Mouse (Mus musculus): ENCODE measurements around the gene Gm49403.
"Not testable (repeated sequence)": the region's sequence is repeated elsewhere in the genome, so short reads cannot be mapped to it uniquely, and the experiment has no call there.

Gene Gm49403

GRCm38 (mm10) chr19:8883616-8884015, at the start of gene Gm49403, which contains the start of gene Lbhd1:
Gene Gm49403, plus strand, starts transcription at chr19:8883930.
Gene Lbhd1, plus strand, starts transcription at chr19:8883732.
- DNase-seq (ENCODE audit: low spot score in 2 of 2) = no peak

- not testable (repeated sequence) for DNase-seq (ENCODE audit: low spot score in 2 of 2)
Measured at GRCm38 (mm10) chr19:8836327-8836726, 47.4 kb upstream of the Gm49403 start.

DNA sequence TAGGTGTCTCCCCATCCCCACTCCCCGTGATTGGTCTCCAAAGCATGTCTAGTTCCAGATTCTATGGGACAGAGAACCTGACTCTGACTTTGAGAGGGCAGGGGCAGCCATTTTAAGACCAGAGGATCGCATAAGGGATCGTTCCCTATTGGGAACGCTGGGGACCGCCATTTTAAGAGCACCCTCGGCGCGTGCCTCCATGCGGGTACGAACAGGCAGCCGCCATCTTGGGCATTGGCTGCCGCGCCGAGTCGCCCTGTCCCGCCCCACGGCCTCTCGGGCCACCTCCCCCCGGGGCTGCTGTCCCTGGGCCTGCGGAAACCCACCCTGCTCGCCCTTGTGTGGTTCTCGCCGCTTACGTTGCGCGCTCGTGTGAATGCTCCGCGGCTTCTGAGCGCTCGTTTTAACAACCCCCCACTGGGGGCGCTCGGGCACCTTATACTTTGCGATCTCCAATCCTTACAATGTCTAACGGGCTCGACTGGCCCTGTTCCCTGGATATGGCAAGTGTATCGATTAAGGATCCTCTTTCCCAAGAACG, 46.4 kb upstream of the Gm49403 start, which contains the start of gene Bscl2:
Bscl2 (plus strand) TSS at position 217 of the 541 bp plus-strand sequence.
- DNase-seq (ENCODE audit: low spot score in 2 of 2) = peak; percentile 80 to 82

GRCm38 (mm10) chr19:8838041-8838730, 45.5 kb upstream of the Gm49403 start:
- DNase-seq (ENCODE audit: low spot score in 2 of 2) = no peak

DNA sequence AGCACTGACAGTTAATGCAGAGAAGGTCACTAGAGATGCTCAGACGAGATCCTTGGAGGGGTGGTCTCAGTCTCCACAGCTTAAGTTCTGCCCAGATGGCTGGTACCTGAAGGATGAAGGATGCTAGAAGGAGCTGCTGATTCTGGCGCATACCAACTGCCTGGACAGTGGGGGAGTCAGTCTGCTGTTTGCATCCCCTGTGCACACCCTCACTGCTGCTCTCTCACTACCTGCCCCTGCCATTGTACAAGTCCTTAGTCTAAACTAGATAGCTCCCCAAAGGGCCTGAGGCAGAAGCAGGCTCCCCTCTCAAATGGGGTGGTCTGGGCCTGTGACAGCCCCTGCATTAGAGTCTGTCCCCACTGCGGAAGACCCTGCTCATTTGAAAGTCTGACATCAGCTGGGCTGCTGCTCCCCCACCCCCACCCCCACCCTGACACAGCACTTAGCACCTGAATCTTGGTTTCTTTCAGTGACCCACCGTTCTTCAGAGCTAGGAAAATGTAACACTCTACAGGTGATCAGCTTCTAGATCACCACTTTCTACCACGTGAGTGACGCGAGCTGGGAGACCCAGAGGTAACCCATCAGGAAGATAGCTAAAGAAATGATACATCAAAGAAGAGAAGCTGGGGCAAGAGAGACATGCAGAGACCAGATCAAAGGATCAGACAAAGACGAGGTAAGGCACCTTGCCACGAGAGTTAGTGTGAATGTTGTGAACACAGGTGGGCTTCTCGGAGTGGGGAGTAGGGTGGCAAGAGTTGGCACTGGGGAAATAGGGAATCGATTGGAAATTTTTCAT, 44.4 kb upstream of the Gm49403 start, which contains the start of gene Gng3:
Gng3 (minus strand) TSS at position 92 of the 805 bp plus-strand sequence.
- no peak for DNase-seq (ENCODE audit: low spot score in 2 of 2)

- DNase-seq (ENCODE audit: low spot score in 2 of 2) = peak; percentile 65 to 84
Measured at GRCm38 (mm10) chr19:8839908-8840791, 43.6 kb upstream of the Gm49403 start.

GRCm38 (mm10) chr19:8841012-8841411, 42.7 kb upstream of the Gm49403 start:
- no peak for DNase-seq (ENCODE audit: low spot score in 2 of 2)

- DNase-seq (ENCODE audit: low spot score in 2 of 2) = peak in 1 of 2 experiments; percentile 43
Measured at GRCm38 (mm10) chr19:8842961-8843360, 40.8 kb upstream of the Gm49403 start.

DNA sequence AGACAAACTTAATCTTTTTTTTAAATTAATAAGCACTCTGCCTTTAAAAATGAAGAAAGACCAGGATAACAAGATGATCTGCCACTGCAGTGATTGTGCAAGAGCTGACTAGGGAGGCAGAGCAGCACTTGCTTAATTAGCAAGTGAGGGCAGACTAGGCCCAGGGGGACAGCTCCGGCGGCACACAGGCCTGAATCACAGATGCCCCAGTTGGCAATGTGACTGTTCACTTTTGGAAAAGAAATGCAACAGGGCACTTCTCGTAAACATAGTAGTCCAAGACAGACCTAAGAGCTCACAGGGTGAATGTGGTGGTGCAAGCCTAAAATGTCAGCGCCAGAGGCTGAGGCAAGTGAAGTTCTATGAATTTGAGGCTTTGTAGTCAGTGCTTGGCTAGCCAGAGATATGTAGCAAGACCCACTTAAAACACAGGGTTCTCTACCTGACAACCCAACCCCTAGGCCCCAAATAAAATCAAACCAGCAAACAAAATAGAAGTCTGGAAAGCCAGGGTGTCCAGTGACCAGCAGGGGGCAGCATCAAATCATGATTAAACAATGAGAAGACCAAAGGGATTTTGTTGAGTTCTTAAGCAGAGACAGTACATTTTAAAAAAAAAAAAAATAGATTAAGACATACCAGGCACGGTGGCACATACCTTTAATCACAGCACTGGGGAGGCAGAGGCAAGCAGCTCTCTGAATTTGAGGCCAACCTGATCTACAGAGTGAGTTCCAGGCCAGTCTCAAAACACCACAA, 39.2 kb upstream of the Gm49403 start:
- peak; percentile 68 to 78 for DNase-seq (ENCODE audit: low spot score in 2 of 2)

DNA sequence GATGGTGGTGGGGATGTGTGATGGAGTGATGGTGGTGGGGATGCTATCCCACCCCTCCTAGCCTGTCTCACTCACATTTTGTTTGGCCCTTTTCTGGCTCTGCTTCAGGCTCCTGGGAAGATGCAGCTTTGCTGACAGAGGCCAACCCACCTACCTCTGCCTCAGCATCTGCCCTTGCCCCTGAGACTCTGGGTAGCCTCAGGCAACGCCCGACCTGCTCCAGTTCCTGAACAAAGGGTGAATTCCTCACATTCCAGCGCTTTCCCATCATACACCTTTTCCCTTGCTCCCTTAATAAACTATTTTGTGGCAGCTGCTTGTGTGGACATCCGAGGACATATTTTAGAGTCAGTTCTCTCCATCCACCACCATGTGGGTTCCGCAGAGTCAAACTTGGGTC, 35.4 kb upstream of the Gm49403 start:
- no peak for DNase-seq (ENCODE audit: low spot score in 2 of 2)

- peak; percentile 25 to 64 for DNase-seq (ENCODE audit: low spot score in 2 of 2)
Measured at GRCm38 (mm10) chr19:8850402-8850901, 33.3 kb upstream of the Gm49403 start, which contains the start of gene Lrrn4cl. Gene Lrrn4cl, plus strand, starts transcription at chr19:8850768.

DNA sequence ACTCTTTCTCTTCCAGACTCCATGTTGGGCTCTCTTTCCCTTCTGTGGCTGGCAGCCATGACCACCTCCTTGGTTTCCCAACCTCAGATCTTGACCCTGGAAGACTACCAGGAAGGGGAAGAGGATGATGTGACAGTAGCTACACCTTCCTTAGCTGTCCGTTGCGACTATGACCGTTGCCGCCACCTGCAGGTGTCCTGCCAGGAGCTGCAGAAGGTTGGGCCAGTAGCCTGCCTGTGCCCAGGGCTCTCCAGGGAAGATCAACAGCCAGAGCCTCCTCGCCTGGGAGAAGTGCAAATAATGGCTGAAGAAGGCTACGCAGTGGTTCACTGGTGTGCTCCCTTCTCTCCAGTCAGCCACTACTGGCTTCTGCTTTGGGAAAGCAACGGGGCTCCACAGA, 32.1 kb upstream of the Gm49403 start:
- no peak for DNase-seq (ENCODE audit: low spot score in 2 of 2)

- peak in 1 of 2 experiments; percentile 39 for DNase-seq (ENCODE audit: low spot score in 2 of 2)
Measured at GRCm38 (mm10) chr19:8852236-8852928, 31.3 kb upstream of the Gm49403 start.

DNA sequence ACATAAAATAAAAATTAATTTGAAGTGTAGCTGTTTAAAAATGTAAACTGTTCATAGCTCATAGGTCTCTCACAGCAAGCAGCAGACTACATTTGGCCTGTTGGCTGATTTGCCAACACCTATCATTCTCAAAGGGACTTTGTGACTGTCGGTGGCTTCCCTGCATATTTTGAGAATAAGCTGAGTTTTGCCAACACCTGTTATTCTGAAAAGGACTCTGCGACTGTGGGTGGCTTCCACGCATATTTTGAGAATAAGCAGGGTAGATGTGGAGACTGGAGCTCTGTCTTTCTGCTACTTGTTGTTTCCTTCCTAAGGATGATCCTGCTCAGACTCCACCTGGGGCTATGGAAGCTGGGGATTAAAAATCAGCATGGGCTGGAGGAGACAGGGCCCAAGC, 30.6 kb upstream of the Gm49403 start:
- no peak for DNase-seq (ENCODE audit: low spot score in 2 of 2)

GRCm38 (mm10) chr19:8857689-8858088, 26.0 kb upstream of the Gm49403 start:
- DNase-seq (ENCODE audit: low spot score in 2 of 2) = peak in 1 of 2 experiments; percentile 42

DNA sequence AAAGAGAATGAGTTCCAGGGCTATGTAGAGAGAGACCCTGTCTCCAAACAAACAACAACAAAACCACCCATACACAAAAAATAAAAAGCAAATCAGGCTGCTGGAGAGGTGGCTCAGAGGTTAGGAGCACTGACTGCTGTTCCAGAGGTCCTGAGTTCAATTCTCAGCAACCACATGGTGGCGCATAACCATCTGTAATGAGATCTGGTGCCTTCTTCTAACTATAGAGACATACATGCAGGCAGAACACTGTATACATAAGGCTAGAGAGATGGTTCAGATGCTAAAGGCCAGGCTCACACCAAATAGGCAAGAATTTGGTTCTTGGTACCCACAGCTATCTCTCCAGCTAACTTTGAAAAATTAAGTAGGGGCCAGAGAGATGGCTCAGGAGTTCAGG, 24.7 kb upstream of the Gm49403 start:
- no peak for DNase-seq (ENCODE audit: low spot score in 2 of 2)

GRCm38 (mm10) chr19:8864265-8864664, 19.5 kb upstream of the Gm49403 start:
- DNase-seq (ENCODE audit: low spot score in 2 of 2) = no peak

DNA sequence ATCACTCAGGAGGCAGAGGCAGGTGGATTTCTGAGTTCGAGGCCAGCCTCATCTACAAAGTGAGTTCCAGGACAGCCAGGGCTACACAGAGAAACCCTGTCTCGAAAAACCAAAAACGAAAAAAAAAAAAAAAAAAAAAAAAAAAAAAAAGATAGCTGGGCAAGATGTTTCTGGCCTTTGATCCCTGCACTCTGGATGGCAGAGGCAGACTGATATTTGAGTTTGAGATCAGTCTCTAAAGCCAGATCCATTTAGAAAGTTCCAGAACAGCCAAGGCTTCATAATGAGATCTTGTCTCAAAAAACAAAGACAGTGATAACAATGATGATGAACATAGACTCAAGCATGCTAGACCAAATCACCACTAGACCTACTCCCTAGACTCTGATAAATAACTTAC, 13.3 kb upstream of the Gm49403 start:
- not testable (repeated sequence) for DNase-seq (ENCODE audit: low spot score in 2 of 2)

GRCm38 (mm10) chr19:8870838-8871237, 12.9 kb upstream of the Gm49403 start:
- DNase-seq (ENCODE audit: low spot score in 2 of 2) = no peak

All from urinary bladder, postnatal 36 days (tissue).